Mouse (Mus musculus) cerebellum, adult 2 months (tissue): Measurements from ENCODE around the gene Psrc1.

ENCODE experiments used
- CTCF ChIP-seq: fragments of 200-500 bp; IDR thresholded peaks from 2 replicates; pipeline ENCODE4 v1.5.1; 2011; ENCODE audit warnings: low read depth, mild to moderate bottlenecking, control low read depth, low read length, moderate library complexity, borderline replicate concordance; ENCODE audit not compliant: insufficient read depth
- POLR2A ChIP-seq: fragments of 200-500 bp; IDR thresholded peaks from 2 replicates; pipeline ENCODE4 v1.6.1; 2011; ENCODE audit warnings: low read length, control low read depth, borderline replicate concordance; ENCODE audit not compliant: insufficient read depth

- TF ChIP-seq CTCF (no peak), POLR2A (no peak)
Measured at GRCm38 (mm10) chr3:108413634-108414360, 30.2 kb downstream of the Psrc1 start.
